Mouse (Mus musculus): Measurements from ENCODE around the gene Rab11fip4. TPM values are rescaled to one million over a fixed set of nuclear protein-coding genes. Genes with fewer than 3 reads are reported as not detected.

The Rab11fip4 gene
- polyA plus RNA-seq, 1 experiment from 2014 or later, result 16.3 TPM

GRCm38 (mm10) chr11:79661877-79662545 lies 71.0 kb downstream of the Rab11fip4 start:
- 47% methylated on average over 6 of the region's 6 CpGs for WGBS
- Histone ChIP-seq H3K27ac (replicated peaks) (peak overlapping the region; percentile 92), H3K9me3 (no peaks in the 10 kb centered on the region)

GRCm38 (mm10) chr11:79663158-79663557 lies 72.1 kb downstream of the Rab11fip4 start:
- DNase-seq (ENCODE audit: low spot score), result no peak
- peak overlapping the region; percentile 66; the same call in 1 of the 2 replicates for H3K27ac ChIP-seq (replicated peaks)
- H3K4me3 ChIP-seq, result peak overlapping the region; percentile 83; the same call in 1 of the 2 replicates

More at GRCm38 (mm10) chr11:79661877-79662545, 71.0 kb downstream of the Rab11fip4 start:
- DNase-seq (ENCODE audit: low spot score), result no peak
- peak overlapping the region; percentile 83 for H3K4me3 ChIP-seq
- H3K27me3 ChIP-seq (replicated peaks; ENCODE audit: low read depth, poor library complexity, severe bottlenecking), result peaks cover 28% of the 10 kb centered on the region
- H3K36me3 ChIP-seq (replicated peaks), result no peaks in the 10 kb centered on the region
- H3K4me1 ChIP-seq, result peaks cover 60% of the 10 kb centered on the region

GRCm38 (mm10) chr11:79663570-79663969 lies 72.6 kb downstream of the Rab11fip4 start:
- Histone ChIP-seq H3K27ac (replicated peaks) (0 out of 2 replicates have a peak overlapping the region, but pooled peaks have one; percentile 66), H3K27me3 (replicated peaks; ENCODE audit: low read depth, poor library complexity, severe bottlenecking) (peaks cover 25% of the 10 kb centered on the region), H3K4me3 (no peak overlapping the region), H3K36me3 (replicated peaks) (peaks cover 6% of the 10 kb centered on the region), H3K9me3 (no peaks in the 10 kb centered on the region), H3K4me1 (peaks cover 65% of the 10 kb centered on the region)
- 91% methylated on average over 7 of the region's 7 CpGs for WGBS
- no peak for DNase-seq (ENCODE audit: low spot score)

More at GRCm38 (mm10) chr11:79663158-79663557, 72.1 kb downstream of the Rab11fip4 start:
- H3K36me3 ChIP-seq (replicated peaks), result peaks cover 3% of the 10 kb centered on the region
- H3K27me3 ChIP-seq (replicated peaks; ENCODE audit: low read depth, poor library complexity, severe bottlenecking), result peaks cover 26% of the 10 kb centered on the region
- H3K9me3 ChIP-seq, result no peaks in the 10 kb centered on the region
- H3K4me1 ChIP-seq, result peaks cover 62% of the 10 kb centered on the region
- 86% methylated on average over 9 of the region's 9 CpGs for WGBS

GRCm38 (mm10) chr11:79666544-79666943 lies 75.5 kb downstream of the Rab11fip4 start:
- Histone ChIP-seq H3K9me3 (no peaks in the 10 kb centered on the region), H3K4me1 (peaks cover 78% of the 10 kb centered on the region), H3K27me3 (replicated peaks; ENCODE audit: low read depth, poor library complexity, severe bottlenecking) (peaks cover 13% of the 10 kb centered on the region), H3K27ac (replicated peaks) (peak overlapping the region; percentile 57), H3K36me3 (replicated peaks) (peaks cover 9% of the 10 kb centered on the region), H3K4me3 (no peak overlapping the region)
- WGBS, result 82% methylated on average over 8 of the region's 8 CpGs
- no peak for DNase-seq (ENCODE audit: low spot score)

- Histone ChIP-seq H3K4me3 (no peak overlapping the region), H3K4me1 (peaks cover 67% of the 10 kb centered on the region), H3K9me3 (no peaks in the 10 kb centered on the region), H3K27ac (replicated peaks) (peak overlapping the region; percentile 87), H3K36me3 (replicated peaks) (peaks cover 9% of the 10 kb centered on the region), H3K27me3 (replicated peaks; ENCODE audit: low read depth, poor library complexity, severe bottlenecking) (no peaks in the 10 kb centered on the region)
- 46% methylated on average over 6 of the region's 6 CpGs for WGBS
- DNase-seq (ENCODE audit: low spot score), result no peak
Observed at GRCm38 (mm10) chr11:79669210-79669609, 78.2 kb downstream of the Rab11fip4 start.

GRCm38 (mm10) chr11:79669947-79670346 lies 78.9 kb downstream of the Rab11fip4 start:
- Histone ChIP-seq H3K9me3 (no peaks in the 10 kb centered on the region), H3K4me3 (peak overlapping the region; percentile 11; the same call in 1 of the 2 replicates), H3K36me3 (replicated peaks) (peaks cover 9% of the 10 kb centered on the region), H3K27ac (replicated peaks) (peak overlapping the region; percentile 87), H3K4me1 (peaks cover 73% of the 10 kb centered on the region), H3K27me3 (replicated peaks; ENCODE audit: low read depth, poor library complexity, severe bottlenecking) (no peaks in the 10 kb centered on the region)
- WGBS, result 20% methylated on average over 3 of the region's 3 CpGs
- DNase-seq (ENCODE audit: low spot score), result peak; percentile 72

GRCm38 (mm10) chr11:79670411-79670945 lies 79.5 kb downstream of the Rab11fip4 start:
- peak overlapping the region; percentile 11; the same call in 1 of the 2 replicates for H3K4me3 ChIP-seq
- H3K27me3 ChIP-seq (replicated peaks; ENCODE audit: low read depth, poor library complexity, severe bottlenecking), result no peaks in the 10 kb centered on the region
- peak; percentile 27 for DNase-seq (ENCODE audit: low spot score)
- H3K36me3 ChIP-seq (replicated peaks), result peaks cover 9% of the 10 kb centered on the region
- no peaks in the 10 kb centered on the region for H3K9me3 ChIP-seq
- peak overlapping the region; percentile 87 for H3K27ac ChIP-seq (replicated peaks)
- 59% methylated on average over 7 of the region's 7 CpGs for WGBS
- peaks cover 76% of the 10 kb centered on the region for H3K4me1 ChIP-seq

GRCm38 (mm10) chr11:79671668-79672281 lies 80.8 kb downstream of the Rab11fip4 start:
- peak; percentile 38 for DNase-seq (ENCODE audit: low spot score)
- Histone ChIP-seq H3K27me3 (replicated peaks; ENCODE audit: low read depth, poor library complexity, severe bottlenecking) (no peaks in the 10 kb centered on the region), H3K27ac (replicated peaks) (0 out of 2 replicates have a peak overlapping the region, but pooled peaks have one; percentile 87), H3K9me3 (no peaks in the 10 kb centered on the region), H3K4me3 (no peak overlapping the region), H3K4me1 (peaks cover 76% of the 10 kb centered on the region), H3K36me3 (replicated peaks) (peaks cover 9% of the 10 kb centered on the region)
- 58% methylated on average over 6 of the region's 6 CpGs for WGBS

- Histone ChIP-seq H3K4me3 (no peak overlapping the region), H3K4me1 (peaks cover 80% of the 10 kb centered on the region), H3K27ac (replicated peaks) (peak overlapping the region; percentile 21; the same call in 1 of the 2 replicates)
Observed at GRCm38 (mm10) chr11:79673072-79673471, 82.1 kb downstream of the Rab11fip4 start.

GRCm38 (mm10) chr11:79673717-79674116 lies 82.7 kb downstream of the Rab11fip4 start:
- no peaks in the 10 kb centered on the region for H3K9me3 ChIP-seq
- no peak overlapping the region for H3K4me3 ChIP-seq
- peak overlapping the region; percentile 21; the same call in 1 of the 2 replicates for H3K27ac ChIP-seq (replicated peaks)
- WGBS, result 71% methylated on average over 8 of the region's 8 CpGs
- H3K4me1 ChIP-seq, result peaks cover 74% of the 10 kb centered on the region
- H3K27me3 ChIP-seq (replicated peaks; ENCODE audit: low read depth, poor library complexity, severe bottlenecking), result no peaks in the 10 kb centered on the region
- H3K36me3 ChIP-seq (replicated peaks), result 0 out of 2 replicates have a peak, but pooled peaks cover 2% of the 10 kb centered on the region
- no peak for DNase-seq (ENCODE audit: low spot score)

More at GRCm38 (mm10) chr11:79673072-79673471, 82.1 kb downstream of the Rab11fip4 start:
- Histone ChIP-seq H3K36me3 (replicated peaks) (peaks cover 7% of the 10 kb centered on the region), H3K9me3 (no peaks in the 10 kb centered on the region), H3K27me3 (replicated peaks; ENCODE audit: low read depth, poor library complexity, severe bottlenecking) (no peaks in the 10 kb centered on the region)
- WGBS, result 88% methylated on average over 5 of the region's 5 CpGs
- DNase-seq (ENCODE audit: low spot score), result no peak

GRCm38 (mm10) chr11:79674231-79674630 lies 83.2 kb downstream of the Rab11fip4 start:
- Histone ChIP-seq H3K9me3 (no peaks in the 10 kb centered on the region), H3K27me3 (replicated peaks; ENCODE audit: low read depth, poor library complexity, severe bottlenecking) (no peaks in the 10 kb centered on the region), H3K4me3 (no peak overlapping the region), H3K4me1 (peaks cover 69% of the 10 kb centered on the region), H3K27ac (replicated peaks) (no peak overlapping the region), H3K36me3 (replicated peaks) (0 out of 2 replicates have a peak, but pooled peaks cover 1% of the 10 kb centered on the region)
- 70% methylated on average over 3 of the region's 3 CpGs for WGBS
- no peak for DNase-seq (ENCODE audit: low spot score)

- Histone ChIP-seq H3K9me3 (no peaks in the 10 kb centered on the region), H3K4me3 (no peak overlapping the region), H3K4me1 (peaks cover 65% of the 10 kb centered on the region), H3K36me3 (replicated peaks) (no peaks in the 10 kb centered on the region), H3K27me3 (replicated peaks; ENCODE audit: low read depth, poor library complexity, severe bottlenecking) (no peaks in the 10 kb centered on the region), H3K27ac (replicated peaks) (no peak overlapping the region)
- no peak for DNase-seq (ENCODE audit: low spot score)
- WGBS, result 85% methylated on average over 7 of the region's 7 CpGs
Observed at GRCm38 (mm10) chr11:79674632-79675031, 83.6 kb downstream of the Rab11fip4 start.

Measured in embryonic facial prominence, embryonic 10.5 days (tissue).